Mouse (Mus musculus) thymus, adult 2 months (tissue): ENCODE results near the gene Naa35. TPM values are rescaled to one million over a fixed set of nuclear protein-coding genes. Genes with fewer than 3 reads are reported as not detected.

ENCODE experiments used
- DNase-seq: peaks from one replicate; pipeline ENCODE4 v3.0.0; 2021
- H3K27ac ChIP-seq: fragments of 200-500 bp; 2 replicates; pipeline ENCODE4 v1.5.1; 2012; ENCODE audit warnings: low read length, control low read depth; ENCODE audit not compliant: control insufficient read depth, insufficient read depth
- H3K27me3 ChIP-seq: fragments of 200-500 bp; 2 replicates; pipeline ENCODE4 v1.6.1; 2012; ENCODE audit warnings: mild to moderate bottlenecking, low read length, moderate library complexity, mixed read lengths; ENCODE audit not compliant: control insufficient read depth, insufficient read depth
- H3K36me3 ChIP-seq: fragments of 200-500 bp; 2 replicates; pipeline ENCODE4 v1.6.1; 2012; ENCODE audit warnings: mild to moderate bottlenecking, low read length, moderate library complexity; ENCODE audit not compliant: control insufficient read depth, insufficient read depth
- H3K4me1 ChIP-seq: fragments of 200-500 bp; replicated peaks from 2 replicates; pipeline ENCODE4 v1.6.1; 2012; ENCODE audit warnings: low read length; ENCODE audit not compliant: control insufficient read depth, insufficient read depth
- H3K4me3 ChIP-seq: fragments of 200-500 bp; 2 replicates; pipeline ENCODE4 v1.5.1; 2012; ENCODE audit warnings: mild to moderate bottlenecking, low read length, control low read depth, moderate library complexity; ENCODE audit not compliant: control insufficient read depth, insufficient read depth
- CTCF ChIP-seq: fragments of 200-500 bp; IDR thresholded peaks from 2 replicates; pipeline ENCODE4 v1.5.1; 2012; ENCODE audit warnings: mild to moderate bottlenecking, control low read depth, low read length, moderate library complexity, borderline replicate concordance; ENCODE audit not compliant: control insufficient read depth, poor library complexity, insufficient read depth; ENCODE audit errors: extremely low read depth
- POLR2A ChIP-seq: fragments of 200-500 bp; IDR thresholded peaks from 2 replicates; pipeline ENCODE4 v1.6.1; 2012; ENCODE audit warnings: mild to moderate bottlenecking, low read length, control low read depth, moderate library complexity; ENCODE audit not compliant: control insufficient read depth, poor library complexity, insufficient read depth; ENCODE audit errors: extremely low read depth
- WGBS: fragments of 180-500 bp; shearing (Covaris S2); methylation state at CpG from one replicate; pipeline ENCODE4 v1.1.7; 2018; 5-methylcytosine and 5-hydroxymethylcytosine counted together
- polyA plus RNA-seq: library from polyadenylated mRNA; depleted of rRNA; stranded (reverse); fragments of >200 nt; gene quantifications from 2 replicates; pipeline ENCODE4 v1.2.3, GENCODE M21; 2012

Naa35 gene
- polyA plus RNA-seq, 1 experiment = 54.3 TPM

GRCm38 (mm10) chr13:59649781-59650180, 64.7 kb downstream of the Naa35 start:
- TF ChIP-seq POLR2A (no peak), CTCF (no peak)
- 76% methylated on average over 5 of the region's 5 CpGs for WGBS
- no peak for DNase-seq
- Histone ChIP-seq H3K27me3 (no peaks in the 10 kb centered on the region), H3K36me3 (no peaks in the 10 kb centered on the region), H3K4me1 (no peaks in the 10 kb centered on the region), H3K27ac (no peak overlapping the region), H3K4me3 (no peak overlapping the region)

- Histone ChIP-seq H3K4me1 (peaks cover 13% of the 10 kb centered on the region), H3K36me3 (no peaks in the 10 kb centered on the region), H3K4me3 (no peak overlapping the region), H3K27ac (no peak overlapping the region), H3K27me3 (no peaks in the 10 kb centered on the region)
- DNase-seq = no peak
- no peak for TF ChIP-seq POLR2A
- no peak for TF ChIP-seq CTCF
- 92% methylated on average over 5 of the region's 5 CpGs for WGBS
Observed at GRCm38 (mm10) chr13:59652651-59653050, 67.6 kb downstream of the Naa35 start.

GRCm38 (mm10) chr13:59653136-59653535, 68.1 kb downstream of the Naa35 start:
- Histone ChIP-seq H3K27ac (no peak overlapping the region), H3K36me3 (no peaks in the 10 kb centered on the region), H3K4me1 (peaks cover 13% of the 10 kb centered on the region), H3K27me3 (no peaks in the 10 kb centered on the region), H3K4me3 (no peak overlapping the region)
- no peak for DNase-seq
- 94% methylated on average over 3 of the region's 3 CpGs for WGBS
- TF ChIP-seq CTCF (no peak), POLR2A (no peak)

- no peak for DNase-seq
- Histone ChIP-seq H3K27ac (no peak overlapping the region), H3K4me1 (peaks cover 13% of the 10 kb centered on the region), H3K4me3 (no peak overlapping the region), H3K27me3 (no peaks in the 10 kb centered on the region), H3K36me3 (no peaks in the 10 kb centered on the region)
- TF ChIP-seq POLR2A (no peak), CTCF (no peak)
- WGBS = 88% methylated on average over 5 of the region's 5 CpGs
Observed at GRCm38 (mm10) chr13:59654465-59654864, 69.4 kb downstream of the Naa35 start.

- WGBS = 86% methylated on average over 15 of the region's 15 CpGs
- Histone ChIP-seq H3K4me3 (no peak overlapping the region), H3K27ac (no peak overlapping the region), H3K36me3 (no peaks in the 10 kb centered on the region), H3K4me1 (peaks cover 13% of the 10 kb centered on the region), H3K27me3 (no peaks in the 10 kb centered on the region)
- no peak for DNase-seq
- TF ChIP-seq POLR2A (no peak), CTCF (no peak)
Observed at GRCm38 (mm10) chr13:59655718-59656315, 70.8 kb downstream of the Naa35 start.

GRCm38 (mm10) chr13:59656316-59656832, 71.3 kb downstream of the Naa35 start:
- H3K36me3 ChIP-seq = no peaks in the 10 kb centered on the region
- no peak overlapping the region for H3K4me3 ChIP-seq
- peaks cover 13% of the 10 kb centered on the region for H3K4me1 ChIP-seq
- peak; percentile 8 for DNase-seq
- WGBS = 13% methylated on average over 10 of the region's 10 CpGs
- 0 out of 2 replicates have a peak overlapping the region, but pooled peaks have one; percentile 20 for H3K27ac ChIP-seq
- no peaks in the 10 kb centered on the region for H3K27me3 ChIP-seq
- no peak for TF ChIP-seq POLR2A
- no peak for TF ChIP-seq CTCF
